Mouse (Mus musculus): ENCODE data around the gene Birc2.

The Birc2 gene

DNA sequence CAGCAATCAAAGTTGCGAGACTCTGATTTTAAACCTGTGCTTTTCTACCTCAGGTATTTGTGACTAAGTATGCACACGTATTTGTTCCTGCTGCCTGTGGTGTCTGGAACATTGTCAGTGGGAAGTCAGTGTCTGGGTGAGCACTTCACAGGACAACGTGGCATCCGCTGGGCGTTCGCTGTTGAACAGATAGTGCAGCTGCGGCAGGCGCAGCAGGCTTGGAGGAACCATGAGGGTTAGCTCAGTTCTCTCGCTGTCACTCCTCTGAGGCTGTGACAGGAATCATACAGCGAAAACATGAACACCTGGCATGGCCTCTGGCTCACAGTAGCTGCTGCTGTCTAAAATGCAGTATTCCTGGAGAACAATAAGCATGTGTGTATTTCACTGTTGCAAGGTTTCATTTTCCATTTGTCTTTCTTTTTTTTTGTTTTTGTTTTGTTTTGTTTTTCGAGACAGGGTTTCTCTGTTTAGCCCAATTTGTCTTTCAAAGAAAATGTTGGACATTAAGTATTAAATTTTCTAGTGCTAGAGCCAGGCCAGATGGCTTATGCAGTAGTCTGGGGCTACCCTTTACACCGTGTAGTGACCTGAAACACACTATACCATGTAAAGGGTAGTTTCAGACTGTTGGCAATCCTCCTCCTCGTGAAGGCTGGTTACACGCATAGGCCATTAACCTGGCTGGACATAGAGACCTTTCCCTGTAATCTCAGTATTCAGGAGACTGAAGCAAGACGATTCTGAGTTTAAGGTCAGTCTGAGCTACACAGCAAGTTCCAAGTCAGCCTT, 52.8 kb downstream of the Birc2 start:
- no peak for DNase-seq

DNA sequence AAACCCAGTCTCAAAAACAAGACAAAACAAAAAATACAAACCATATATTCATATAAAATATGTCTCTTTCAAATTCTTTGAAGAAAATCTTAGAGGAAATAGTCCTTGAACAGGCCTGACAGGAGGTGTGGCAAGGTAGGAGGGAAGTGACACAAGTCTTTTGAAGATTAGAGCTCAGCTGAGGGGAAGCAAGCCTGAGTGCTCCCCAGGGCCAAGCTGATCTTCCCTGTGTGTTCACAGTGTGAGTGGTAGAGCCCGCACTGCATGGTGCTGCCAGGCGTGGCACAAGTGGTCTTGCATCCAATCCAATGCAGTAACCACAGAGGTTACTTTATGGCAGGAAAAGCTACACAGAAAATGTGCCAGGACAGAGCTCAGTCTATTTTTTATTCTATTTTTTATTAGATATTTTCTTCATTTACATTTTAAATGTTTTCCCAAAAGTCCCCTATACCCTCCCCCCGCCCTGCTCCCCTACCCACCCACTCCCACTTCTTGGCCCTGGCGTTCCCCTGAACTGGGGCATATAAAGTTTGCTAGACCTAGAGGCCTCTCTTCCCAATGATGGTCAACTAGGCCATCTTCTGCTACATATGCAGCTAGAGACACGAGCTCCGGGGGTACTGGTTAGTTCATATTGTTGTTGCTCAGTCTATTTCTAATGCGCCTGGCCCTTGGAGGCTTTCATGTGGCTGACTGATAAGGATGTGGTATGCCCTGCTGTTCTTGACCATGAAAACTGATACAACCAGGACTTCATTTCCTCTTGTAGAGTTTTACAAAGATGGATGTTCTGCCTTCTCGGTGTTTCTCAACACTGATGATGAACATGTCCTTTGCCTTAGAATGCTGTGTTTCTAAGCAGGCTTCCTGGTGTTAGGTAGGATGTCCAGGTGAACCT, 56.4 kb downstream of the Birc2 start:
- no peak for DNase-seq

DNA sequence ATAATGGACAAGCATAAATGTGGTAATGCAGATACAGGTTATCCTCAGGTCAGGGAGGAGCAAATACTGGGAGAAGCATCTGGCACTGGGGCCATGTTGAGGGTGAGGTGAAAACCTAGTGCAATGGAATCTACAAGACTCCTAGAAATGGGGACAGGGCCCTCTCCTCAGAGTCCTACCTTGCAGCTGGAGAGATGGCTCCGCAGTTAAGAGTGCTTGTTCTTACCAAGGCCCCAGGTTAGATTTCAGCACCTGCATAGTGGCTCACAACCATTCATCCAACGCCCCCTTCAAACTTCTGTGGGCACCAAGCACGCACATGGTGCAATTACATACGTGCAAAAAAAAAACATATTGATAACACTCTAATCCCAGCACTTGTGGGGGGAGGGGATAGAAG, 57.1 kb downstream of the Birc2 start:
- DNase-seq: no peak

DNA sequence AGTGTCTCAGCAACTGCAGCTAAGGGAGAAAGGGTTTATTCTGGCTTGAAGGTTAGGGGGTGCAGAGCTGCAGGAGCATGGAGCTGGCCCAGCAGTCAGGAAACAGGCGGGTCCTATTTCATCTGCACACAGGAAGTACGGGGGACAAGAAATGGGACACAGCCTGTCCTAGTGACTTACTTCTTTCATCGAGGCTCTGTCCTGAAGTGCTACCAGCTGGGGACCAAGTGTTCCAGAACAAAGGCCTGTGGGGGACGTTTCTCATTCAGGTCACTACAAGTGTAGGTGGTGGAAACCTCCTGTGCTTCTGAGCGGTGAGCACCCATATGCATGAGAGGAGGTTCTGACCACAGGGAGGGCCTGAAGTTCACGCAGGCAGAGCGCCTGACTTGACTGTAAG, 58.1 kb downstream of the Birc2 start:
- no peak for DNase-seq

DNA sequence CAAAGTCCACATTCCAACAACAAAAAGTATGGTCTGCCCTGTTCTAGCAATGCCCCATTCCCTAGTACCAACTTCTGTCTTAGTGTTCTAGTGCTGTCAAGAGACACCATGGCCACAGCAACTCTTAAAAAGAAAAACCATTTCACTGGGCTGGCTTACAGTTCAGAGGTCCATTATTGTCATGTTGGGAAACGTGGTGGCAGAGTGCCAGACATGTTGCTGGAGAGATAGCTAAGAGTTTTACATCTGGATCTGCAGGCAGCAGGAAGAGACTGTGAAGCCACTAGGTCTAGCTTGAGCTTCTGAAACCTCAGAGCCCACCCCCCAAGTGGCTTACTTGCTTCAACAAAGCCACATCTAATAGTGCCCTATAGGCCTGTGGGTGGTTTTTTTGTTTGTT, 59.2 kb downstream of the Birc2 start:
- DNase-seq: no peak

DNA sequence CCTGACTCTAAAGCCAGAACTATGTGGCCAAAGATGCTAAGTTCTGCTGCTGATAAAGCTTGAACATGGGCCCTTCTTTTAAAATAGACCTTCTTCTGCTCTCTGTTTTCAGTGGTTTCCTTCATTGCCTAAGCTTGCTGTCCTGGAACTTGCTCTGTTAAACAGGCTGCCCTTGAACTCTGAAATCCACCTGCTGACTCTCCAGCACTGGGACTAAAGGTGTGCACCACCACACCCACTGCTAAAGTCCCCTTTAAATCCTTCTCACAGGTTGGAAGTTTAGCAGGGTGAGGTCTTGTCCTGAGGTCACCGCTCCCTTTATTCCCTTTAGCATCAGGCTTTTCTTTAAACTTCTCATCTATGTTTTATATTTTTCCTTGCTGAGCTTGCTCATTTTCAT, 59.9 kb downstream of the Birc2 start:
- DNase-seq: no peak

DNA sequence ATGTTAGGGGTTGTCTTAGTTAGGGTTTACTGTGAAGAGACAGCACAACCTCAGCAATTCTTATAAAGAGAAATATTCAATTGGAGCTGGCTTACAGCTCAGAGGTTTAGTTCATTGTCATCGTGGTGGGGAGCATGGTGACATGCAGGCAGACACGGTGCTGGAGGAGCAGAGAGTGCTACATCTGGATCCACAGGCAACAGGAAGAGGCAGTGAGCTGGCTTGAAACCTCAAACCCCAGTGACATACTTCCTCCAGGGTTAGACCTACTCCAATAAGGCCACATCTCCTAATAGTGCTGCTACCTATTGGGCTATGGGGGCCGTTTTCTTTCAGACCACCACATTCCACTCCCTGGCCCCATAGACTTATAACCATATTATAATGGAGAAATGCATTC, 60.9 kb downstream of the Birc2 start:
- DNase-seq: no peak

DNA sequence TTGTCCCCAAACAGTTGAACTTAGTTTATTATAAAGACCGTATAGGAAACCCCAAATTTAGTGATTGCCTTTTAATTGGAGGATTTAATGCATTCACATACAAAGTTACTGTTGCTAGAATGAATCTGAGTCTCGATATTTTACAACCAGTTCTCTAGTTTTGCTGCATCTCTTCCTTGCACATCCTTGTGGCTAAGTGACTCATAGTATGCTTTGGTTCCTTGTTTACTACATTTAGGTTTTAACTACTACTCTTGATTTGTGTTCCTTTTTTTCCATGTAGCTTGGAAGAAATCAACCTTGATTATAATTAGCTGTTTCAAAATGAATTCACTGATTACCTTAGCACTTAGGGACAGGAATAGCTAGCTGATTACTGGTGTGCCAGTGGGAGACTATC, 61.9 kb downstream of the Birc2 start:
- no peak for DNase-seq

DNA sequence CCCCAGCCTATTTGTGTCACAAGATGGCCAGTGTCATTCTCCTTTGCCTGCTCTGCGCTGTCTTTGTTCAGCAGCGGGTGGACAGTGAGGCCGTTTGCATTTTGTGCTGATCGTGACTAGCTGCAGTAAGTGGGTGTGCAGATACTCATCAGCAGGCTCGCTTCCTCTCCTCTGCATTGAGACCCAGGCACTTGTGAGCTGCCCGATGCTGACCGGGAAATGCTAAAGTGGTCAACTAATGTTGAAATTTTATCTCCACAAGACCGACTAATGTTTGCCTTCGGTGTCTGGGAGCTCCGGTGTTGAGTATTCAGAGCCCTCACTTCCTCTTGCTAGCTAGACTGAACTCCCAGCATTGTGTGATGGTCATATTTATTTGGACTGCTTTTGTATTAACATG, 62.3 kb downstream of the Birc2 start:
- DNase-seq: no peak

DNA sequence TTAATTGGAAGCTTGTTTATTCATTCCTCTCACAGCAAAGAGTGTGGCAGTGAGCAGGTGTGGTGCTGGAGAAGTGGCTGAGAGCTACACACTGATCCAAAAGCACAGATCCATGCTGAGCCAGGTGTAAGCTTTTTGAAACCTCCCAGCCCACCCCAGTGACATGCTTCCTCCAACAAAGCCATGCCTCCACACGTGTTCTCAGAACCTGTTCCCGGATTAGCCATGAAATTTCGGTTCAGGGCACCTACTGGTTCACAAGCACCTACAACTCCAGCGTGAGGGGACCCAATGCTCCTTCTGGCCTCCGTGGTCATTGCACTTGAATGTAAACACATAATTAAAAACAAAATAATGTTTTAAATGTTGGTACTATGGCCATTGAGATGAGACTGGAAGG, 63.2 kb downstream of the Birc2 start:
- no peak for DNase-seq

DNA sequence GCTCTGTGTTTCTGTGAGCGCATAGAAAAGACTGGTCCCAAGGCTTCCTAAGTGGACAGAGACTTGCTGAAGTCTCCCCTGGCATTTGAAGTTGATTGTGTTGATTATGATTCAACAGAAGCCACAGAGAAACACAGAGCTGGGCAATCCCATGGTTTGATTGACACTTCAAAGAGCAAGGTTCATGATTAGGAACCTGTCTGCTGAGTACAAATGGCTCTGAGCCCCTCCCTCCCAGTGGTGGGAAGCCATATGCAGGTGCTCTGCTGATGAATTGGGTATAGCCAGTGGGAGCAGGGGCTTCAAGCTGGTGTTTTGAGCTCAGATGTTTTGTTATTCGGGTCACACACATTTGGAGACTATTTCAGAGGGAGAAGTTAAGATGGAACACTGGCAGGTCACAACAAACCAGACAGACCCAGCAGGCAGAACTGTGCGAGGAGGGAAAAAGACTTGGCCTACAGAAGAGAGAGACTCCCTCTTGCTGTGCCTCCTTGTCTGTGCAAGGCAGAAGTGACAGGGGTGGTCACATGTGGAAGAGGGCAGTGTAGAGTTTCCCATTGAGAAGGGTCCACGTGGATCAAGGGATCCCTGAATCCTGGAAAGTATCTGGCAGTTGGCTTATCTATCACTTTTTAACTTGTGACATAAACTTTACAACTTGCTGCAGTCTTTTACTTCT, 64.0 kb downstream of the Birc2 start:
- DNase-seq: no peak

DNA sequence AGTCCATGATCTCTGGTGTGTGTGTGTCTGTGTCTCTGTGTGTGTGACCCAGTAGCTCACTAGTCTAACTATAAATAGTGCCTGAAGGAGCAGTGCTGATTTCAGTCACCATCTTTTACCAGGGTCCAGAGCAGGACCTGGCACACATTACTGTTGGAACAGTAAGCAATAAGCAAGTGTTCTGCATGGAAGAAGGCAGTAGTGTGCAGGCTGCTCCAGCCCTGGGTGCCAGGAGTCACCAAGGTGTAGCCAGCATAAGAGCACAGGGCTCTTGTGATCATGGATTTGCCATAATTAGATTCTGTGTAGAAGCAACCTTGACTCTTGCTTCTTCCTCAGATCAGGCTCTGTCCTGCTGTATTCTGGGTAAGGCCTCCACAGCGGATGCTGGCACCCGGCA, 64.5 kb downstream of the Birc2 start:
- no peak for DNase-seq

DNA sequence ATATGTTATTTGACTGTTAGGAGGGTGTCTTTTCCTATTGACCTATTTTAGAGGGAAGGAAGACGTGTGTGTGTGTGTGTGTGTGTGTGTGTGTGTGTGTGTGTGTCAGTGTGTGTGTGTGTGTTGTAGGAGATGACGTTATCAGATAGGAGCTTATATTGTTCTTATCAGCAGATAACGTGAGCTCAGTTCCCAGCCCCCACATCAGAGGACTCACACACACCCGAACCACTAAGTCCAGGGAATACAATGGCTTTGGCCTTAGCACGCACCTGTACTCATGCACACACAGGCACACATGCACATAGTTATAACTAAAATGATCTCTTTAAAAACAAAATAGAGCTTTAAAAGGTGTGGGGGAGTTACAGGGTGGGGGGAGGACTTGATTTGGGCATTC, 67.4 kb downstream of the Birc2 start:
- no peak for DNase-seq

DNA sequence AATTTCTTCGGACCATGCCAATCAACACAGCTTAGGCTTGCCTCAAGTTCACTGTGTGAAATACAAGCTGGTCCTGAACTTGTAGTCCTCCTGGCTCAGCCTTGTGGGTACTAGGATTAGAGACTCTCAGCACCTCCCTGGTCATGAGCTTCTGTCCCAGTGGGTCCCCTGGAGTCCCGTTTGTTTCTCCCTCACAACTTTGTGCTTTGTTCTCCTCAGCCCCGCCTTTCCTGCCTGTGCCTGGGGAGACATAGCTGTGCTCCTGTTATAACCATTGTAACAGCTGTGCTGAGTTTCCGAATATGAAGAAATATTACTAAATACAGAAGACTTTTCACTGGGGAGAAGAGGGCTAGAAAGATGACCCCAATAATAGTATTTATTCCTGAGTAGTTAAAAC, 67.8 kb downstream of the Birc2 start:
- DNase-seq: no peak

Measured in cerebellum, adult 8-10 months (tissue).